Mouse (Mus musculus) E14TG2a.4 (cell line): ENCODE data around the gene Rnf168.

Experiments used
- CTCF ChIP-seq: conservative IDR thresholded peaks from 2 replicates; pipeline ENCODE4 v1.5.1; 2014; ENCODE audit warnings: low read length
- NANOG ChIP-seq: IDR thresholded peaks from 2 replicates; pipeline ENCODE4 v1.6.1; 2014; ENCODE audit warnings: borderline replicate concordance, low read length, mixed read lengths
- POU5F1 ChIP-seq: IDR thresholded peaks from 2 replicates; pipeline ENCODE4 v1.6.1; 2014; ENCODE audit warnings: low read length, borderline replicate concordance

DNA sequence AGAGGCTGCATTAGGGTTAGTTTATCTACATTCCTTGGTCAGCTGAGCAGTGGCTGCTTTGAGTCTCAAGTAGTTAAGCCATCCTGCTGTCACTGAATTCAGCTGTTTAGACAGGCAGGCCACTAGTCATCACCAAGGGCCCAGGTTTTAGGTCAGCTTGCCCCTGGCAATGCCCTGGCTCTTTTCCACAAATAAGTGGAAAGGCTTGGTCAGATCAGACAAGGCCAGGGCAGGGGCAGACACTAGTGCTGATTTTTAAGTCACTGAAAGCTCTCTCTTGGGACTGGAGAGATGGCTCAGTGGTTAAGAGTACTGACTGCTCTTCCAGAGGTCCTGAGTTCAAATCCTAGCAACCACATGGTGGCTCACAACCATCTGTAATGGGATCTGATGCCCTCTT lies 59.7 kb downstream of the Rnf168 start:
- no peak for TF ChIP-seq CTCF
- TF ChIP-seq NANOG, result no peak
- no peak for TF ChIP-seq POU5F1
